Mouse (Mus musculus) heart, adult 2 months (tissue): Measurements from ENCODE around the gene Gstcd. TPM values are rescaled to one million over a fixed set of nuclear protein-coding genes. Genes with fewer than 3 reads are reported as not detected.

ENCODE experiments used
- DNase-seq, 2 experiments: peaks; one replicate each; pipeline ENCODE4 v3.0.0; 2021
- H3K27ac ChIP-seq: fragments of 200-600 bp; 2 replicates; pipeline ENCODE4 v1.8.1; 2022
- H3K27me3 ChIP-seq: fragments of 200-500 bp; 2 replicates; pipeline ENCODE4 v1.6.1; 2012; ENCODE audit warnings: mild to moderate bottlenecking, low read length, inconsistent platforms, mixed read lengths; ENCODE audit not compliant: control insufficient read depth, insufficient read depth
- H3K36me3 ChIP-seq: fragments of 200-500 bp; 2 replicates; pipeline ENCODE4 v1.6.1; 2012; ENCODE audit warnings: low read length, inconsistent platforms; ENCODE audit not compliant: control insufficient read depth, insufficient read depth
- H3K4me1 ChIP-seq: fragments of 200-500 bp; 2 replicates; pipeline ENCODE4 v1.6.1; 2011; ENCODE audit warnings: low read length; ENCODE audit not compliant: control insufficient read depth, insufficient read depth
- H3K4me3 ChIP-seq: fragments of 200-600 bp; 2 replicates; pipeline ENCODE4 v1.8.1; 2022
- H3K79me2 ChIP-seq: fragments of 200-500 bp; replicated peaks from 2 replicates; pipeline ENCODE4 v1.6.1; 2012; ENCODE audit warnings: mild to moderate bottlenecking, inconsistent platforms, low read length, moderate library complexity, mixed read lengths; ENCODE audit not compliant: control insufficient read depth, insufficient read depth
- H3K9ac ChIP-seq: fragments of 200-500 bp; 2 replicates; pipeline ENCODE4 v1.6.1; 2012; ENCODE audit warnings: low read depth, mild to moderate bottlenecking, control low read depth, inconsistent platforms, low read length, mixed read lengths
- CTCF ChIP-seq: fragments of 200-600 bp; IDR thresholded peaks from 2 replicates; pipeline ENCODE4 v1.8.1; 2022; ENCODE audit warnings: antibody characterized with exemption, mild to moderate bottlenecking, moderate library complexity
- EP300 ChIP-seq: fragments of 200-500 bp; IDR thresholded peaks from 2 replicates; pipeline ENCODE4 v1.6.1; 2011; ENCODE audit warnings: low read depth, low read length, control low read depth; ENCODE audit not compliant: insufficient read depth
- POLR2A ChIP-seq: fragments of 200-500 bp; IDR thresholded peaks from 2 replicates; pipeline ENCODE4 v1.6.1; 2011; ENCODE audit warnings: mild to moderate bottlenecking, low read depth, low read length, control low read depth; ENCODE audit not compliant: insufficient read depth
- WGBS: fragments of 180-500 bp; shearing (Covaris S2); methylation state at CpG from one replicate; pipeline ENCODE4 v1.1.7; 2018; 5-methylcytosine and 5-hydroxymethylcytosine counted together
- intact Hi-C: fragments of 180-260 bp; cut with DNase I; formaldehyde crosslinking; loops from one replicate; pipeline ENCODE4 v1.15.1; 2025
- polyA plus RNA-seq: library from polyadenylated mRNA; depleted of rRNA; stranded (reverse); fragments of >200 nt; gene quantifications from 2 replicates; pipeline ENCODE4 v1.2.3, GENCODE M21; 2012
- total RNA-seq, 2 experiments: library from RNA; stranded (reverse); gene quantifications; 2 replicates each; pipeline ENCODE4 v1.2.3; 2021

Gstcd gene
- total and polyA plus RNA-seq, 3 experiments = 0.72 to 2.9 (median 2.6) TPM

DNA sequence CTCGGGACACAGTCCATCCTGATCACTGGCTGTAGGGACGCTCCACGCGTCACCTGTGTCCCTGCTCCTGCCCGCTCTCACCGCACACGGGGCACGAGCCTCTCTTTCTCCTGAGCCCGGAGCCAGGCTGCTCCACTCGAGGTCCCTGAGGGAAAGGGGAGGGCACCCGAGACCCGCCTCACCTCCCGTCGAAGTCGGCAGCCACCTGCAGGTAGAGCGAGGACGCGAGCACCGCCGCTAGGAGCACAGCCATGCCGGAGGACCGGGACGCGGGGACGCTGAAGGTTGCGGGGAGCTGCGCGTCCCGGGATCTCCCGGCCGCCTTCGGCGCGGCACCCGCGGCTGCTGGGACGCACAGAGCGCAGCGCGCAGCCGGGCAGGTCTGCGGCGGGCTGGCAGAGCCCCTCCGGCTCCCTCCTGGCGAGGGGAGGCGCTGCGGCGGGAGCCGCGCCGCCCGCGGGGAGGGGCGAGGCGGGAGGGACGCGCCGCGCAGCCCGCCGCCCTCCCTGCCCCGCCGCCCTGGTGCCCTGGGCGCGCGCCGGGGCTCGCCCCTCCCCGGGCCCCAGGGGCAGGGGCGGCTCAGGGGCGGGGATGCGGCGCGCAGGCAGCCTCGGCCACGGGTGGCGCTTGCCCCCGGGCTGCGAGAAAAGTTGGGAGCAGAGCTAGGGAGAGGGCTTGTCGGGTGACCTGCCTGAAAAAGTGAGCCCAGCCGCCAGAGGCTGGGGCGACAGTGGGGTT lies 141.9 kb downstream of the Gstcd start, which contains the start of gene Npnt:
Gene Npnt, minus strand, starts transcription at position 501 of the 738 bp plus-strand sequence.
- intact Hi-C loops = no loop called here
- H3K79me2 ChIP-seq = no peaks in the 10 kb centered on the region
- 1% methylated on average over 75 of the region's 82 CpGs for WGBS
- peak; percentile 16 to 31 for DNase-seq
- TF ChIP-seq EP300 (no peak), POLR2A (no peak), CTCF (no peak; the same call in 1 of the 2 replicates)
- no peak within 1 kb of the TSS for H3K27ac ChIP-seq
- H3K27me3 ChIP-seq = peaks cover 6% of the 10 kb centered on the region
- no peaks in the 10 kb centered on the region for H3K4me1 ChIP-seq
- no peaks in the 10 kb centered on the region for H3K36me3 ChIP-seq
- peak within 1 kb of the TSS; percentile 47 for H3K4me3 ChIP-seq
- H3K9ac ChIP-seq = peak within 1 kb of the TSS; percentile 7

GRCm38 (mm10) chr3:132949380-132949790 lies 142.4 kb downstream of the Gstcd start:
- intact Hi-C loops = no loop called here
- WGBS = 1% methylated on average over 23 of the region's 26 CpGs

GRCm38 (mm10) chr3:132948298-132948795 lies 143.5 kb downstream of the Gstcd start:
- H3K9ac ChIP-seq = no peak overlapping the region
- no peaks in the 10 kb centered on the region for H3K36me3 ChIP-seq
- WGBS = 35% methylated on average over 7 of the region's 7 CpGs
- intact Hi-C loops = no loop called here
- H3K27ac ChIP-seq = no peak overlapping the region
- H3K4me3 ChIP-seq = no peak overlapping the region
- H3K79me2 ChIP-seq = no peaks in the 10 kb centered on the region
- H3K4me1 ChIP-seq = no peaks in the 10 kb centered on the region
- DNase-seq = no peak
- peaks cover 6% of the 10 kb centered on the region for H3K27me3 ChIP-seq
- no peak for TF ChIP-seq EP300
- TF ChIP-seq POLR2A = no peak
- TF ChIP-seq CTCF = no peak

More at GRCm38 (mm10) chr3:132949380-132949790, 142.4 kb downstream of the Gstcd start:
- Histone ChIP-seq H3K36me3 (no peaks in the 10 kb centered on the region), H3K27me3 (peaks cover 6% of the 10 kb centered on the region), H3K79me2 (no peaks in the 10 kb centered on the region), H3K4me1 (no peaks in the 10 kb centered on the region), H3K9ac (peak overlapping the region; percentile 7), H3K27ac (no peak overlapping the region), H3K4me3 (peak overlapping the region; percentile 47)
- TF ChIP-seq CTCF (no peak), POLR2A (no peak), EP300 (no peak)
- DNase-seq = peak in 1 of 2 experiments; percentile 17

DNA sequence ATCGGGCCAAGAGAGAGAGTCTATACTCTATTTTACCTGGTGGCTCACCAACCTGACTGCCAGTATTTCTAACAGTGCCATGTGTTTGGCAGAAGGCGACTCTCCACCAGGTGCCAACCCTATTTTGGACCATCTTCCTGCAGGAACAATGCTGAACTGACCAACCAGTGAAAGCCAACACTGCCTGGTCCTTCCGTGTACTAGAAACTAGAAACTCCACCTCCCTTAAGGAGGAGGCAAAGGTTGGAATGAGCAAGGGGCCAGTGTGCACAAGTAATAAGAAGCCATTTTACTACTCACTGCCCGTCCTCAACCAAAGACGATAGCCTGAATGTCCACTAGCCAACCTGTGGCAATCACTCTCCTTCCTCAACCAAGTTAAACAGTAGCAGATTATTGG lies 145.7 kb downstream of the Gstcd start:
- TF ChIP-seq POLR2A = no peak
- TF ChIP-seq CTCF = no peak
- no peak for TF ChIP-seq EP300
- 91% methylated on average over 5 of the region's 5 CpGs for WGBS
- Histone ChIP-seq H3K27me3 (peaks cover 6% of the 10 kb centered on the region), H3K4me1 (no peaks in the 10 kb centered on the region), H3K9ac (no peak overlapping the region), H3K36me3 (no peaks in the 10 kb centered on the region), H3K27ac (no peak overlapping the region), H3K79me2 (no peaks in the 10 kb centered on the region), H3K4me3 (no peak overlapping the region)
- DNase-seq = no peak
- intact Hi-C loops = no loop called here

GRCm38 (mm10) chr3:132945669-132946068 lies 146.2 kb downstream of the Gstcd start:
- Histone ChIP-seq H3K27me3 (peaks cover 6% of the 10 kb centered on the region), H3K4me1 (no peaks in the 10 kb centered on the region), H3K4me3 (no peak overlapping the region), H3K9ac (no peak overlapping the region), H3K27ac (no peak overlapping the region), H3K36me3 (no peaks in the 10 kb centered on the region), H3K79me2 (no peaks in the 10 kb centered on the region)
- 74% methylated on average over 7 of the region's 7 CpGs for WGBS
- DNase-seq = no peak
- no peak for TF ChIP-seq CTCF
- no peak for TF ChIP-seq POLR2A
- TF ChIP-seq EP300 = no peak
- intact Hi-C loops = no loop called here

- TF ChIP-seq CTCF (no peak), POLR2A (no peak), EP300 (no peak)
- H3K4me1 ChIP-seq = no peaks in the 10 kb centered on the region
- H3K79me2 ChIP-seq = no peaks in the 10 kb centered on the region
- peaks cover 5% of the 10 kb centered on the region for H3K27me3 ChIP-seq
- no peak for DNase-seq
- no peak overlapping the region for H3K4me3 ChIP-seq
- intact Hi-C loops = no loop called here
- no peak overlapping the region for H3K9ac ChIP-seq
- H3K27ac ChIP-seq = no peak overlapping the region
- H3K36me3 ChIP-seq = no peaks in the 10 kb centered on the region
- 72% methylated on average over 3 of the region's 3 CpGs for WGBS
Observed at GRCm38 (mm10) chr3:132944609-132945008, 147.2 kb downstream of the Gstcd start.
